Mouse (Mus musculus): ENCODE data around the gene Dclre1c. TPM values are rescaled to one million over a fixed set of nuclear protein-coding genes. Genes with fewer than 3 reads are reported as not detected.

The Dclre1c gene
- total and polyA plus RNA-seq, 3 experiments: 6.0 to 9.6 (median 7.0) TPM

DNA sequence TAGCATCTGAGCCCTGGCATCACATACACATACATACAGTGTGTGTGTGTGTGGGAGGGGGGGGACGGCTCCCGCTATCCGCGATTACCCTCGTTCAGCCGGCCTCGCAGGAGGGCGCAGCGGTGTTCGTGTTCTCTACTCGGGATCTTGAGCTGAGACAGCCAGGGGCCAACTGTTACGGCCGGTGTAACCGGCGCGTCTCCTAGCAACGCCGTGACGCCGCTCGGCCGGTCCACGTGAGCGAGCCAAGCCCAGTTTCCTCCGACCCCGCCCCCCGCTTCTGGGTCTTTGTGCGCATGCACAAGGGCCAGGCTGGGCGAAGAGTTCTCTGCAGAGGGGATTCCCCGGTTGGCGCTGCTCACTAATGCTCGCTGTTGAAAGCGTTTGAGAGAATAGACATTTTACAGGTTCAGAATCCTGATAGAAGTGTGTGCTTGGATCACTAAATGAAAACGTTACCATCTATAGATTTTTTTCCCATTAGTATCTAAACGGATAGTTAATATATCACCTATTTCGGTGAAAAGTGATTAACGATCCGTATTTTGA is 5.0 kb upstream of the Dclre1c start:
- H3K9ac ChIP-seq (ENCODE audit: insufficient read depth, low read depth): no peak overlapping the region; the same call in 1 of the 2 replicates
- peak; percentile 95 for DNase-seq (ENCODE audit: extremely low read depth)
- peak overlapping the region; percentile 39 to 62 (median 56) for H3K4me3 ChIP-seq (replicated peaks in 1 of 3; ENCODE audit: low read depth in 2 of 3, low read length in 2 of 3, poor library complexity in 1 of 3)
- H3K4me1 ChIP-seq (ENCODE audit: control insufficient read depth in 1 of 2, insufficient read depth in 2 of 2): peaks cover 7 to 24% of the 10 kb centered on the region in 2 experiments; a peak in 3 of 4 replicates
- in situ Hi-C loops (cut with MboI; ENCODE audit: low pct_ligation_motif_present, low pct_unique_long_range_greater_than_20kb, low sequenced_read_pairs): loop anchor here (10.0 kb wide), 1 partner anchor 74 kb away; no protein-coding TSS in a partner anchor
- peaks cover 4% of the 10 kb centered on the region for H3K9me3 ChIP-seq (replicated peaks; ENCODE audit: low read length)
- TF ChIP-seq MEF2A (IDR thresholded peaks at IDR 0.05; ENCODE audit: borderline replicate concordance, low read depth, low read length) (peak; percentile 34; the same call in 1 of the 2 replicates), RCOR1 (conservative IDR thresholded peaks at IDR 0.05; ENCODE audit: low read depth, low read length) (no peak), SMC3 (IDR thresholded peaks at IDR 0.05; ENCODE audit: low read depth, low read length) (no peak), TBP (conservative IDR thresholded peaks at IDR 0.05; ENCODE audit: low read depth, low read length) (no peak), POLR2AphosphoS2 (IDR thresholded peaks at IDR 0.05; ENCODE audit: low read depth, low read length) (no peak), CHD1 (IDR thresholded peaks at IDR 0.05; ENCODE audit: low read depth, low read length) (0 out of 2 replicates have a peak, but pooled peaks have one; percentile 17), E2F4 (IDR thresholded peaks at IDR 0.05; ENCODE audit: insufficient replicate concordance, low read depth, low read length) (no peak), MAZ (IDR thresholded peaks at IDR 0.05; ENCODE audit: low read depth, low read length) (no peak), KAT2A (IDR thresholded peaks at IDR 0.05; ENCODE audit: insufficient replicate concordance, low read length) (no peak), MAX (IDR thresholded peaks at IDR 0.05; ENCODE audit: low read length) (peak; percentile 89), CTCF (conservative IDR thresholded peaks at IDR 0.05 in 1 of 2, IDR thresholded peaks at IDR 0.05 in 1 of 2; ENCODE audit: low read depth in 2 of 2, low read length in 2 of 2) (no peak), IRF4 (IDR thresholded peaks at IDR 0.05; ENCODE audit: low read depth, low read length) (no peak), ZMIZ1 (IDR thresholded peaks at IDR 0.05; ENCODE audit: low read depth, low read length) (no peak), TCF12 (IDR thresholded peaks at IDR 0.05; ENCODE audit: low read depth, low read length) (no peak), JUN (IDR thresholded peaks at IDR 0.05; ENCODE audit: insufficient read depth, low read depth, low read length) (no peak), PAX5 (IDR thresholded peaks at IDR 0.05; ENCODE audit: low read length) (no peak), ETS1 (conservative IDR thresholded peaks at IDR 0.05; ENCODE audit: low read depth, low read length) (peak; percentile 34), USF2 (conservative IDR thresholded peaks at IDR 0.05; ENCODE audit: low read depth, low read length) (peak; percentile 42; the same call in 1 of the 2 replicates), UBTF (IDR thresholded peaks at IDR 0.05; ENCODE audit: low read depth, low read length) (no peak), SIN3A (IDR thresholded peaks at IDR 0.05; ENCODE audit: low read length) (peak; percentile 99), CHD2 (IDR thresholded peaks at IDR 0.05; ENCODE audit: low read length) (no peak), ELF1 (IDR thresholded peaks at IDR 0.05; ENCODE audit: low read depth, low read length) (no peak), EP300 (IDR thresholded peaks at IDR 0.05; ENCODE audit: low read length) (no peak), NELFE (IDR thresholded peaks at IDR 0.05; ENCODE audit: low read depth, low read length) (no peak), GABPA (IDR thresholded peaks at IDR 0.05; ENCODE audit: insufficient replicate concordance, low read depth, low read length) (no peak), HCFC1 (IDR thresholded peaks at IDR 0.05; ENCODE audit: low read depth, low read length) (no peak), BHLHE40 (IDR thresholded peaks at IDR 0.05; ENCODE audit: low read depth, low read length) (peak; percentile 95), POLR2A (IDR thresholded peaks at IDR 0.05; ENCODE audit: low read depth, low read length) (0 out of 2 replicates have a peak, but pooled peaks have one; percentile 32), NRF1 (IDR thresholded peaks at IDR 0.05; ENCODE audit: low read depth, low read length) (peak; percentile 93), MAFK (IDR thresholded peaks at IDR 0.05; ENCODE audit: insufficient replicate concordance, low read length) (no peak), MXI1 (IDR thresholded peaks at IDR 0.05; ENCODE audit: low read depth, low read length) (peak; percentile 100), ZNF384 (IDR thresholded peaks at IDR 0.05; ENCODE audit: low read depth, low read length) (no peak), JUND (conservative IDR thresholded peaks at IDR 0.05; ENCODE audit: low read depth, low read length) (no peak), USF1 (IDR thresholded peaks at IDR 0.05; ENCODE audit: low read depth, low read length) (peak; percentile 79), ZC3H11A (IDR thresholded peaks at IDR 0.05; ENCODE audit: low read depth, low read length) (no peak), RAD21 (IDR thresholded peaks at IDR 0.05; ENCODE audit: low read depth, low read length) (no peak), ZKSCAN1 (IDR thresholded peaks at IDR 0.05; ENCODE audit: borderline replicate concordance, low read depth, low read length) (no peak), MYC (IDR thresholded peaks at IDR 0.05; ENCODE audit: low read depth, low read length) (no peak; the same call in 1 of the 2 replicates)
- H3K79me2 ChIP-seq (replicated peaks; ENCODE audit: control insufficient read depth, extremely low read depth, insufficient read depth, poor library complexity, severe bottlenecking): no peaks in the 10 kb centered on the region
- H3K27me3 ChIP-seq (replicated peaks): peaks cover 9% of the 10 kb centered on the region
- peak overlapping the region; percentile 42 for H3K4me2 ChIP-seq (ENCODE audit: insufficient read depth, low read depth, poor library complexity, severe bottlenecking)
- dilution Hi-C loops (cut with MboI; ENCODE audit: extremely low pct_ligation_motif_present, extremely low pct_unique_long_range_greater_than_20kb, low sequenced_read_pairs): no loop called here
- H3K36me3 ChIP-seq (replicated peaks in 1 of 2; ENCODE audit: control insufficient read depth in 1 of 2, insufficient read depth in 1 of 2, low read length in 1 of 2): no peaks in the 10 kb centered on the region
- H3K27ac ChIP-seq (ENCODE audit: insufficient read depth, low read depth): no peak overlapping the region

All from CH12.LX (cell line).